Mouse (Mus musculus) limb, embryonic 15.5 days (tissue): ENCODE measurements at regions not wholly inside any gene's neighbourhood (a gene's known extent, or its start where the extent isn't known, plus 50 kb on each side); places are given as distances from the start of the nearest gene placed in this dataset.
A peak's percentile ranks its signal among the peaks of the same experiment; 100 is the strongest.

Source experiments
- ATAC-seq: fragments of 200-750 bp; cut with Nextera tagmentation; 2 replicates; pipeline ENCODE4 v1.8.0; 2017; ENCODE audit warnings: low read depth, moderate TSS enrichment; ENCODE audit not compliant: insufficient number of reproducible peaks, low FRiP score, low TSS enrichment
- H3K27ac ChIP-seq: fragments of 300-500 bp; sonication (generic); 2 replicates; pipeline ENCODE4 v1.5.1; 2015; ENCODE audit warnings: moderate library complexity, mild to moderate bottlenecking, inconsistent platforms
- H3K27me3 ChIP-seq: fragments of 300-500 bp; sonication (generic); 2 replicates; pipeline ENCODE4 v1.6.1; 2015; ENCODE audit warnings: inconsistent platforms
- H3K36me3 ChIP-seq: fragments of 300-500 bp; sonication (generic); 2 replicates; pipeline ENCODE4 v1.6.1; 2015; ENCODE audit warnings: inconsistent platforms
- H3K4me1 ChIP-seq: fragments of 300-500 bp; sonication (generic); 2 replicates; pipeline ENCODE4 v1.6.1; 2015; ENCODE audit warnings: inconsistent platforms
- H3K4me2 ChIP-seq: fragments of 300-500 bp; sonication (generic); 2 replicates; pipeline ENCODE4 v1.6.1; 2015; ENCODE audit warnings: mild to moderate bottlenecking, inconsistent platforms
- H3K4me3 ChIP-seq: fragments of 300-500 bp; sonication (generic); 2 replicates; pipeline ENCODE4 v1.5.1; 2015; ENCODE audit warnings: mild to moderate bottlenecking, inconsistent platforms
- H3K9ac ChIP-seq: fragments of 300-500 bp; sonication (generic); 2 replicates; pipeline ENCODE4 v1.6.1; 2015; ENCODE audit warnings: inconsistent platforms
- H3K9me3 ChIP-seq: fragments of 300-500 bp; sonication (generic); 2 replicates; pipeline ENCODE4 v1.6.1; 2016; ENCODE audit warnings: inconsistent platforms
- WGBS: fragments of 180-500 bp; shearing (Covaris S2); methylation state at CpG from one replicate; pipeline ENCODE4 v1.1.7; 2015; 5-methylcytosine and 5-hydroxymethylcytosine counted together

GRCm38 (mm10) chr7:36016926-36017753 lies 214.3 kb upstream of the Zfp507 start:
- Histone ChIP-seq H3K27ac (no peak overlapping the region), H3K4me1 (no peaks in the 10 kb centered on the region), H3K36me3 (no peaks in the 10 kb centered on the region), H3K27me3 (peaks cover 6% of the 10 kb centered on the region; the same call in 1 of the 2 replicates), H3K4me2 (no peak overlapping the region), H3K4me3 (no peak overlapping the region), H3K9me3 (no peaks in the 10 kb centered on the region), H3K9ac (no peak overlapping the region)
- 29% methylated on average over 19 of the region's 19 CpGs for WGBS
- ATAC-seq, result no peak

GRCm38 (mm10) chr7:35996609-35997008 lies 193.8 kb upstream of the Zfp507 start:
- H3K27ac ChIP-seq, result no peak overlapping the region
- H3K36me3 ChIP-seq, result no peaks in the 10 kb centered on the region
- H3K4me1 ChIP-seq, result peaks cover 4% of the 10 kb centered on the region; the same call in 1 of the 2 replicates
- no peaks in the 10 kb centered on the region for H3K27me3 ChIP-seq
- 82% methylated on average over 5 of the region's 5 CpGs for WGBS
- ATAC-seq, result no peak
- no peaks in the 10 kb centered on the region for H3K9me3 ChIP-seq
- H3K4me2 ChIP-seq, result no peak overlapping the region
- H3K4me3 ChIP-seq, result no peak overlapping the region
- H3K9ac ChIP-seq, result no peak overlapping the region

GRCm38 (mm10) chr7:35992511-35992910 lies 189.7 kb upstream of the Zfp507 start:
- 0 out of 2 replicates have a peak, but pooled peaks have one; percentile 41 for ATAC-seq
- WGBS, result 14% methylated on average over 8 of the region's 8 CpGs
- H3K27ac ChIP-seq, result no peak overlapping the region

GRCm38 (mm10) chr7:35991141-35991540 lies 188.3 kb upstream of the Zfp507 start:
- Histone ChIP-seq H3K9me3 (no peaks in the 10 kb centered on the region), H3K4me3 (no peak overlapping the region), H3K9ac (no peak overlapping the region), H3K4me2 (no peak overlapping the region), H3K27me3 (no peaks in the 10 kb centered on the region), H3K36me3 (no peaks in the 10 kb centered on the region), H3K27ac (no peak overlapping the region), H3K4me1 (peaks cover 21% of the 10 kb centered on the region)
- WGBS, result 77% methylated on average over 5 of the region's 5 CpGs
- ATAC-seq, result no peak

More at GRCm38 (mm10) chr7:35992511-35992910, 189.7 kb upstream of the Zfp507 start:
- H3K9me3 ChIP-seq, result no peaks in the 10 kb centered on the region
- H3K4me2 ChIP-seq, result peak overlapping the region; percentile 6; the same call in 1 of the 2 replicates
- no peaks in the 10 kb centered on the region for H3K36me3 ChIP-seq
- no peak overlapping the region for H3K9ac ChIP-seq
- H3K4me3 ChIP-seq, result no peak overlapping the region
- H3K4me1 ChIP-seq, result peaks cover 21% of the 10 kb centered on the region
- no peaks in the 10 kb centered on the region for H3K27me3 ChIP-seq

- no peak overlapping the region for H3K4me2 ChIP-seq
- ATAC-seq, result no peak; the same call in 1 of the 2 replicates
- 26% methylated on average over 8 of the region's 8 CpGs for WGBS
These were observed 186.7 kb upstream of the Zfp507 start for GRCm38 (mm10) chr7:35989456-35989855.

GRCm38 (mm10) chr7:35988449-35989109 lies 185.8 kb upstream of the Zfp507 start:
- ATAC-seq, result peak; percentile 59; the same call in 1 of the 2 replicates
- H3K9ac ChIP-seq, result no peak overlapping the region
- H3K4me3 ChIP-seq, result no peak overlapping the region
- WGBS, result 30% methylated on average over 13 of the region's 13 CpGs
- peak overlapping the region; percentile 72 for H3K27ac ChIP-seq
- no peaks in the 10 kb centered on the region for H3K36me3 ChIP-seq
- peaks cover 21% of the 10 kb centered on the region for H3K4me1 ChIP-seq
- H3K4me2 ChIP-seq, result no peak overlapping the region
- no peaks in the 10 kb centered on the region for H3K9me3 ChIP-seq
- H3K27me3 ChIP-seq, result no peaks in the 10 kb centered on the region

More at GRCm38 (mm10) chr7:35989456-35989855, 186.7 kb upstream of the Zfp507 start:
- Histone ChIP-seq H3K9me3 (no peaks in the 10 kb centered on the region), H3K27me3 (no peaks in the 10 kb centered on the region), H3K9ac (no peak overlapping the region), H3K27ac (peak overlapping the region; percentile 72; the same call in 1 of the 2 replicates), H3K4me1 (peaks cover 21% of the 10 kb centered on the region), H3K4me3 (no peak overlapping the region), H3K36me3 (no peaks in the 10 kb centered on the region)

GRCm38 (mm10) chr7:35977986-35978385 lies 175.2 kb upstream of the Zfp507 start:
- Histone ChIP-seq H3K4me2 (no peak overlapping the region), H3K27ac (no peak overlapping the region), H3K36me3 (no peaks in the 10 kb centered on the region), H3K27me3 (no peaks in the 10 kb centered on the region), H3K4me3 (no peak overlapping the region), H3K9ac (no peak overlapping the region), H3K4me1 (no peaks in the 10 kb centered on the region), H3K9me3 (no peaks in the 10 kb centered on the region)
- no peak for ATAC-seq
- 89% methylated on average over 9 of the region's 9 CpGs for WGBS

- Histone ChIP-seq H3K4me3 (no peak overlapping the region), H3K27ac (no peak overlapping the region), H3K4me2 (no peak overlapping the region), H3K9me3 (no peaks in the 10 kb centered on the region), H3K36me3 (no peaks in the 10 kb centered on the region), H3K9ac (no peak overlapping the region), H3K4me1 (no peaks in the 10 kb centered on the region), H3K27me3 (no peaks in the 10 kb centered on the region)
- 43% methylated on average over 5 of the region's 5 CpGs for WGBS
- no peak for ATAC-seq
These were observed 155.9 kb upstream of the Zfp507 start for GRCm38 (mm10) chr7:35958731-35959130.

GRCm38 (mm10) chr7:35958052-35958451 lies 155.2 kb upstream of the Zfp507 start:
- ATAC-seq, result no peak
- H3K9me3 ChIP-seq, result no peaks in the 10 kb centered on the region
- no peaks in the 10 kb centered on the region for H3K4me1 ChIP-seq
- H3K4me3 ChIP-seq, result no peak overlapping the region
- no peak overlapping the region for H3K4me2 ChIP-seq
- no peak overlapping the region for H3K9ac ChIP-seq
- no peaks in the 10 kb centered on the region for H3K27me3 ChIP-seq
- H3K27ac ChIP-seq, result no peak overlapping the region
- WGBS, result 28% methylated on average over 2 of the region's 2 CpGs
- no peaks in the 10 kb centered on the region for H3K36me3 ChIP-seq

GRCm38 (mm10) chr7:35948794-35949193 lies 146.0 kb upstream of the Zfp507 start:
- no peak overlapping the region for H3K4me3 ChIP-seq
- ATAC-seq, result no peak
- no peaks in the 10 kb centered on the region for H3K27me3 ChIP-seq
- no peaks in the 10 kb centered on the region for H3K9me3 ChIP-seq
- no peak overlapping the region for H3K9ac ChIP-seq
- 10% methylated on average over 6 of the region's 6 CpGs for WGBS
- no peak overlapping the region for H3K27ac ChIP-seq
- no peaks in the 10 kb centered on the region for H3K36me3 ChIP-seq
- H3K4me2 ChIP-seq, result peak overlapping the region; percentile 33; the same call in 1 of the 2 replicates
- H3K4me1 ChIP-seq, result peaks cover 6% of the 10 kb centered on the region; the same call in 1 of the 2 replicates

GRCm38 (mm10) chr7:35948389-35948788 lies 145.6 kb upstream of the Zfp507 start:
- H3K4me3 ChIP-seq, result no peak overlapping the region

GRCm38 (mm10) chr7:35941086-35941485 lies 138.3 kb upstream of the Zfp507 start:
- Histone ChIP-seq H3K27ac (no peak overlapping the region), H3K4me2 (no peak overlapping the region), H3K27me3 (no peaks in the 10 kb centered on the region), H3K4me1 (no peaks in the 10 kb centered on the region), H3K36me3 (no peaks in the 10 kb centered on the region), H3K4me3 (no peak overlapping the region), H3K9me3 (no peaks in the 10 kb centered on the region), H3K9ac (no peak overlapping the region)
- 77% methylated on average over 3 of the region's 3 CpGs for WGBS
- no peak for ATAC-seq

More at GRCm38 (mm10) chr7:35948389-35948788, 145.6 kb upstream of the Zfp507 start:
- WGBS, result 4% methylated on average over 13 of the region's 13 CpGs
- no peaks in the 10 kb centered on the region for H3K36me3 ChIP-seq
- H3K9me3 ChIP-seq, result no peaks in the 10 kb centered on the region
- H3K27me3 ChIP-seq, result no peaks in the 10 kb centered on the region
- no peak overlapping the region for H3K9ac ChIP-seq
- peak overlapping the region; percentile 33 for H3K4me2 ChIP-seq
- H3K4me1 ChIP-seq, result peaks cover 6% of the 10 kb centered on the region; the same call in 1 of the 2 replicates
- ATAC-seq, result no peak
- no peak overlapping the region for H3K27ac ChIP-seq
